Mouse (Mus musculus) left cerebral cortex, postnatal 25 days (tissue): ENCODE measurements at regions not wholly inside any gene's neighbourhood (a gene's known extent, or its start where the extent isn't known, plus 50 kb on each side); places are given as distances from the start of the nearest gene placed in this dataset.

ENCODE experiments used
- DNase-seq, 2 experiments: peaks; one replicate each; pipeline ENCODE4 v3.0.0; 2022; ENCODE audit warnings: low spot score in 2 of 2, mixed read lengths in 1 of 2
- intact Hi-C: fragments of 180-260 bp; cut with DNase I; formaldehyde crosslinking; loops from one replicate; pipeline ENCODE4 v1.15.1; 2025

DNA sequence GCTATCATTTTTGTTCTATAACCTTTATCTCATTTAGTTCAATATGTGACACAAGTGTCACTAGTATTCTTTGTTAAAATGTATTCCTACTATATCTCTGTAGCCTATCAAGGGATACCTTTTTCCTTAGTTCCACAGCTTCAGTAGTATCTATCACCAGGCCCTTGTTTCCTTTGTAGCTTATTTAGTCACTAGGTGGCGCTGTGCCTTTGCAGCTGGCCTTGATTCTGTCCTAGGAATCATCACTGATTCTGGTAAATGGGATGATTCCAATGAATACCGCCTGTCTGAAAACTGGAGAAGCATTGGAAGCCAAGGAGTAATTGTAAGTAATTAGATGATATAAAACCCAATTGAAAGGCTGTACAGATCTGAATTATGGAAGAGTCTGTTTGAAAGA lies 139.3 kb downstream of the Dcaf12l2 start:
- DNase-seq: peak; percentile 2 to 28
- intact Hi-C loops: no loop called here
